Mouse (Mus musculus): Measurements from ENCODE around the gene Sult2b1. TPM values are rescaled to one million over a fixed set of nuclear protein-coding genes. Genes with fewer than 3 reads are reported as not detected.

The Sult2b1 gene
- polyA plus RNA-seq, 1 experiment from 2014 or later = 9.7 TPM

DNA sequence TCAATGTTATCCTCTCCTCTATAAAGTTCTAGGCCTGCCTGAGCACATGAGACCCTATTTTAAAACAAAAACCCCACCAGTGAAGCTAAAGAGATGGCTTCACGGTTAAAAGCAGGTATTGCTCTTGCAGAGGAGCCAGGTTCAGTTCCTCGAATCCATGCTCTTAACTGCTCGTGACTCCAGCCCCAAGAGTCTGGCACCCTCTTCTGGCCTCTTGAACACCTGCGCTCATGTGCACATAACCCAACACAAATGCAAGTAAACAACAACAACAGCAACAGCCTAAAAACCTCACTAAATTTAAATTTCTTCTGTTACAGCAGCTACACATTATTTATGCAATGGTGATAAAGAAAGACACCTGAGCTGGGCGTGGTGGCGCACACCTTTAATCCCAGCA, 17.0 kb downstream of the Sult2b1 start:
- Histone ChIP-seq H3K9me3 (ENCODE audit: control insufficient read depth, low read length) (no peaks in the 10 kb centered on the region), H3K36me3 (ENCODE audit: control insufficient read depth, insufficient read depth, low read length) (no peaks in the 10 kb centered on the region), H3K27ac (ENCODE audit: low read depth, low read length) (no peak overlapping the region), H3K4me2 (ENCODE audit: low read depth, low read length) (no peak overlapping the region), H3K4me1 (ENCODE audit: control insufficient read depth, insufficient read depth, low read length) (no peaks in the 10 kb centered on the region), H3K27me3 (ENCODE audit: control insufficient read depth, insufficient read depth, low read length) (no peaks in the 10 kb centered on the region), H3K9ac (replicated peaks; ENCODE audit: low read depth, low read length) (no peak overlapping the region), H3K4me3 (ENCODE audit: low read depth, low read length) (no peak overlapping the region)
- no peak for ATAC-seq (ENCODE audit: low read depth)
- WGBS = 95% methylated on average over 6 of the region's 6 CpGs

GRCm38 (mm10) chr7:45766764-45767163, 17.7 kb downstream of the Sult2b1 start:
- Histone ChIP-seq H3K36me3 (ENCODE audit: control insufficient read depth, insufficient read depth, low read length) (no peaks in the 10 kb centered on the region), H3K4me2 (ENCODE audit: low read depth, low read length) (no peak overlapping the region), H3K27ac (ENCODE audit: low read depth, low read length) (no peak overlapping the region), H3K27me3 (ENCODE audit: control insufficient read depth, insufficient read depth, low read length) (no peaks in the 10 kb centered on the region), H3K9me3 (ENCODE audit: control insufficient read depth, low read length) (no peaks in the 10 kb centered on the region), H3K4me1 (ENCODE audit: control insufficient read depth, insufficient read depth, low read length) (no peaks in the 10 kb centered on the region), H3K4me3 (ENCODE audit: low read depth, low read length) (no peak overlapping the region), H3K9ac (replicated peaks; ENCODE audit: low read depth, low read length) (no peak overlapping the region)
- WGBS = 43% methylated on average over 7 of the region's 8 CpGs
- no peak for ATAC-seq (ENCODE audit: low read depth)

- no peaks in the 10 kb centered on the region for H3K27me3 ChIP-seq (ENCODE audit: control insufficient read depth, insufficient read depth, low read length)
- no peaks in the 10 kb centered on the region for H3K4me1 ChIP-seq (ENCODE audit: control insufficient read depth, insufficient read depth, low read length)
- WGBS = 70% methylated on average over 8 of the region's 8 CpGs
- H3K9ac ChIP-seq (replicated peaks; ENCODE audit: low read depth, low read length) = no peak overlapping the region
- H3K4me2 ChIP-seq (ENCODE audit: low read depth, low read length) = no peak overlapping the region
- no peaks in the 10 kb centered on the region for H3K9me3 ChIP-seq (ENCODE audit: control insufficient read depth, low read length)
- no peaks in the 10 kb centered on the region for H3K36me3 ChIP-seq (ENCODE audit: control insufficient read depth, insufficient read depth, low read length)
- no peak overlapping the region for H3K4me3 ChIP-seq (ENCODE audit: low read depth, low read length)
- H3K27ac ChIP-seq (ENCODE audit: low read depth, low read length) = no peak overlapping the region
- ATAC-seq (ENCODE audit: low read depth) = no peak
Observed at GRCm38 (mm10) chr7:45765995-45766394, 18.5 kb downstream of the Sult2b1 start.

GRCm38 (mm10) chr7:45760151-45760550, 24.3 kb downstream of the Sult2b1 start:
- H3K4me2 ChIP-seq (ENCODE audit: low read depth, low read length) = no peak overlapping the region
- H3K4me1 ChIP-seq (ENCODE audit: control insufficient read depth, insufficient read depth, low read length) = no peaks in the 10 kb centered on the region
- H3K9ac ChIP-seq (replicated peaks; ENCODE audit: low read depth, low read length) = no peak overlapping the region
- no peaks in the 10 kb centered on the region for H3K9me3 ChIP-seq (ENCODE audit: control insufficient read depth, low read length)
- H3K36me3 ChIP-seq (ENCODE audit: control insufficient read depth, insufficient read depth, low read length) = no peaks in the 10 kb centered on the region
- WGBS = 70% methylated on average over 5 of the region's 5 CpGs
- H3K27me3 ChIP-seq (ENCODE audit: control insufficient read depth, insufficient read depth, low read length) = 0 out of 2 replicates have a peak, but pooled peaks cover 4% of the 10 kb centered on the region
- ATAC-seq (ENCODE audit: low read depth) = no peak
- H3K4me3 ChIP-seq (ENCODE audit: low read depth, low read length) = no peak overlapping the region
- no peak overlapping the region for H3K27ac ChIP-seq (ENCODE audit: low read depth, low read length)

DNA sequence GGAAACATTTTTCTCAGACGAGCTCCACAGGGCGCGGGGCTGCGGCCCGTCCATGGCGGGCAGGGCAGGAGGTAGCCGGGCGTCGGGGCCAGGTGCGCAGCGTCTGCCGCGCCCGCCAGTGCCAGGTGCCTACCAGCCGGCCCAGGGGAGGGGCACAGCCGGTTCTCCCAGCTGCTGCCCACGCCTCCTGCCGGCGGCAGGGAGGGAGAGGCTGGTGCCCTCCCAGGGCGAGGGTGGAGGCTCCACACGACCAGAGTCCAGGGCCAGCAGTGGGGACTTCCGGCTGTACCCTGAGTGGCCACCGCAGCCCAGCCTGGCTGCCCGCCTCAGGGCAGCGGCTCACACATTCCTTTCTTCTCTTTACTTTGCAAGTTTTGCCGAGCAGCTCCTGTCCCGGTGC, 25.1 kb downstream of the Sult2b1 start:
- H3K9ac ChIP-seq (replicated peaks; ENCODE audit: low read depth, low read length) = no peak overlapping the region
- 6% methylated on average over 20 of the region's 27 CpGs for WGBS

DNA sequence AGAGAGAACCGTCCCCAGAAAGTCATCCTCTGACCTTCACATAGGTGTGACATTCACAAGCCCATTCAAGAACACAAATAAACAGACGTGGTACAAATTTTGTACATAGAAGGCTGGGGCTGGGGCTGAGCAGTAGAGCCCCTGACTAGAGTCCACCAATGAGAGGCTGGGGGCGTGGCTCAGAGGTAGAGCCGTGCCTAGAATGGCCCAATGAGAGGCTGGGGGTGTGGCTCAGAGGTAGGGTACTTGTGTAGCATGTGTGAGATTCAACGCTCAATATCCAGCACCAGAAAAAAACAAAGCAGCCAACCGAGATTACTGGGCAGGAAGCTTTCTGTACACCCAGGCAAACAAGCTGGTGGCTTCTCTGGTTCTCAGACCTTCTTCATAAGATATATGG, 28.8 kb downstream of the Sult2b1 start:
- Histone ChIP-seq H3K9ac (replicated peaks; ENCODE audit: low read depth, low read length) (no peak overlapping the region), H3K36me3 (ENCODE audit: control insufficient read depth, insufficient read depth, low read length) (no peaks in the 10 kb centered on the region), H3K4me1 (ENCODE audit: control insufficient read depth, insufficient read depth, low read length) (no peaks in the 10 kb centered on the region), H3K9me3 (ENCODE audit: control insufficient read depth, low read length) (no peaks in the 10 kb centered on the region), H3K27me3 (ENCODE audit: control insufficient read depth, insufficient read depth, low read length) (0 out of 2 replicates have a peak, but pooled peaks cover 4% of the 10 kb centered on the region), H3K27ac (ENCODE audit: low read depth, low read length) (no peak overlapping the region), H3K4me3 (ENCODE audit: low read depth, low read length) (no peak overlapping the region), H3K4me2 (ENCODE audit: low read depth, low read length) (no peak overlapping the region)
- no peak for ATAC-seq (ENCODE audit: low read depth)
- WGBS = 53% methylated on average over 6 of the region's 6 CpGs

More for the DNA sequence above, 25.1 kb downstream of the Sult2b1 start:
- Histone ChIP-seq H3K4me3 (ENCODE audit: low read depth, low read length) (no peak overlapping the region), H3K9me3 (ENCODE audit: control insufficient read depth, low read length) (no peaks in the 10 kb centered on the region), H3K4me1 (ENCODE audit: control insufficient read depth, insufficient read depth, low read length) (no peaks in the 10 kb centered on the region), H3K27me3 (ENCODE audit: control insufficient read depth, insufficient read depth, low read length) (0 out of 2 replicates have a peak, but pooled peaks cover 4% of the 10 kb centered on the region), H3K36me3 (ENCODE audit: control insufficient read depth, insufficient read depth, low read length) (no peaks in the 10 kb centered on the region), H3K4me2 (ENCODE audit: low read depth, low read length) (no peak overlapping the region), H3K27ac (ENCODE audit: low read depth, low read length) (no peak overlapping the region)
- no peak for ATAC-seq (ENCODE audit: low read depth)

DNA sequence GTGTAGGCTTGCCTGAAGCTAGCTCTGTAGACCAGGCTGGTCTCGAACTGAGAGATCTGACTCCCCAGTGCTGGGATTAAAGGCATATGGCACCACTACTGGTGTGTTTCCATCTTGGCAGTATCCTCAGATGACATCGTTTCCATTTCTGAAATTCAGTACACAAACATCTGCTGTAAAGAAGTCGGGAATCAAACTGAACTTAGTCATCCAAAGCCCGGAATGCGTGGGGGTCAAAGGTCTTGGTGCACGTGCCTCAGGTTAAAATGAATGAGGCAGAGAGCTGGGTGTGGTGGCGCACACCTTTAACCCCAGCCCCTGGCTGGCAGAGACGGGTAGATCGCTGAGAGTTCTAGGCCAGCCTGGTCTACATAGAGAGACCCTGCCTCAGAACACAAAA, 34.3 kb downstream of the Sult2b1 start:
- Histone ChIP-seq H3K4me2 (ENCODE audit: low read depth, low read length) (no peak overlapping the region), H3K27me3 (ENCODE audit: control insufficient read depth, insufficient read depth, low read length) (no peaks in the 10 kb centered on the region), H3K4me3 (ENCODE audit: low read depth, low read length) (no peak overlapping the region), H3K9ac (replicated peaks; ENCODE audit: low read depth, low read length) (no peak overlapping the region), H3K4me1 (ENCODE audit: control insufficient read depth, insufficient read depth, low read length) (no peaks in the 10 kb centered on the region), H3K27ac (ENCODE audit: low read depth, low read length) (no peak overlapping the region), H3K9me3 (ENCODE audit: control insufficient read depth, low read length) (no peaks in the 10 kb centered on the region), H3K36me3 (ENCODE audit: control insufficient read depth, insufficient read depth, low read length) (no peaks in the 10 kb centered on the region)
- 82% methylated on average over 9 of the region's 9 CpGs for WGBS
- no peak for ATAC-seq (ENCODE audit: low read depth)

GRCm38 (mm10) chr7:45749401-45749800, 35.1 kb downstream of the Sult2b1 start:
- Histone ChIP-seq H3K9me3 (ENCODE audit: control insufficient read depth, low read length) (no peaks in the 10 kb centered on the region), H3K4me3 (ENCODE audit: low read depth, low read length) (no peak overlapping the region), H3K27me3 (ENCODE audit: control insufficient read depth, insufficient read depth, low read length) (no peaks in the 10 kb centered on the region), H3K4me2 (ENCODE audit: low read depth, low read length) (no peak overlapping the region), H3K9ac (replicated peaks; ENCODE audit: low read depth, low read length) (no peak overlapping the region), H3K36me3 (ENCODE audit: control insufficient read depth, insufficient read depth, low read length) (no peaks in the 10 kb centered on the region), H3K27ac (ENCODE audit: low read depth, low read length) (no peak overlapping the region), H3K4me1 (ENCODE audit: control insufficient read depth, insufficient read depth, low read length) (no peaks in the 10 kb centered on the region)
- ATAC-seq (ENCODE audit: low read depth) = no peak
- 38% methylated on average over 10 of the region's 10 CpGs for WGBS

DNA sequence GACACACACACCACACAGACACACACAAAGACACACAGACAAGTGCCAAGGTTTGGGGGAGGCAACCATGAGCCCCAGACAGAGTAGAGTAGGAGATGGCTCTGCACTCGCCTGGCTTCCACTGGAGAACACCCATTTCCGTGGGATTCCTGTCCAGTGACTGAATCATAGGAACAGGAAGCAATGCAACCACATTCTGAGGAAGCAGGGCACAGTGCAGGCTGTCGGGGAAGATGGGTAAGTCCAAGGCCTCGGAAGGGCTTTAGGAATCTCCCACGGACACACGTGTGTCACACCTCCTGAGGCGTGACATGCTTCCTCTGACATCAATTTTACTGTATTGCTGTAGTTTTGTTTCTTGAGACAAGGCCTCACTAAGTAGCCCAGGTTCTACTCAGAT, 36.4 kb downstream of the Sult2b1 start:
- no peaks in the 10 kb centered on the region for H3K4me1 ChIP-seq (ENCODE audit: control insufficient read depth, insufficient read depth, low read length)
- 89% methylated on average over 7 of the region's 7 CpGs for WGBS
- ATAC-seq (ENCODE audit: low read depth) = no peak
- no peak overlapping the region for H3K9ac ChIP-seq (replicated peaks; ENCODE audit: low read depth, low read length)
- H3K27me3 ChIP-seq (ENCODE audit: control insufficient read depth, insufficient read depth, low read length) = no peaks in the 10 kb centered on the region
- no peak overlapping the region for H3K4me2 ChIP-seq (ENCODE audit: low read depth, low read length)
- H3K4me3 ChIP-seq (ENCODE audit: low read depth, low read length) = no peak overlapping the region
- no peak overlapping the region for H3K27ac ChIP-seq (ENCODE audit: low read depth, low read length)
- H3K9me3 ChIP-seq (ENCODE audit: control insufficient read depth, low read length) = no peaks in the 10 kb centered on the region
- H3K36me3 ChIP-seq (ENCODE audit: control insufficient read depth, insufficient read depth, low read length) = no peaks in the 10 kb centered on the region

DNA sequence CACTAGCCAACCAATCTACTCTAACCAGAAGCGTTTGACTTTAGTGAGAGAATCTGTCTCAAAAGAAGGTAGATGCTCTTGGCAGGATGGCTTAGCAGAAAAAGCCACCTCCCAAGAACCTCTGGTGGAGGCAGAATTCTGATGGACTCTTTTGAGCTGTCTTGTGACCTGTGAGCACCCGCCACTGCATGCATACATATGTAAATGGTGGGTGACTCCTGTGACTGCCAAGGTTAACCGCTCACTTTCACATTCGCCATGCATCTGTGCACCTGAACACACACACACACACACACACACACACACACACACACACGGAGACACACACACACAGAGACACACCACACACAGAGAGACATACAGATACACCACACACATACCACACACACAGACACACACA, 37.0 kb downstream of the Sult2b1 start:
- H3K27me3 ChIP-seq (ENCODE audit: control insufficient read depth, insufficient read depth, low read length) = no peaks in the 10 kb centered on the region
- H3K9ac ChIP-seq (replicated peaks; ENCODE audit: low read depth, low read length) = no peak overlapping the region
- no peak overlapping the region for H3K4me3 ChIP-seq (ENCODE audit: low read depth, low read length)
- WGBS = 90% methylated on average over 5 of the region's 5 CpGs
- no peaks in the 10 kb centered on the region for H3K36me3 ChIP-seq (ENCODE audit: control insufficient read depth, insufficient read depth, low read length)
- no peak for ATAC-seq (ENCODE audit: low read depth)
- H3K9me3 ChIP-seq (ENCODE audit: control insufficient read depth, low read length) = no peaks in the 10 kb centered on the region
- no peak overlapping the region for H3K4me2 ChIP-seq (ENCODE audit: low read depth, low read length)
- H3K4me1 ChIP-seq (ENCODE audit: control insufficient read depth, insufficient read depth, low read length) = no peaks in the 10 kb centered on the region
- H3K27ac ChIP-seq (ENCODE audit: low read depth, low read length) = no peak overlapping the region
